Mouse (Mus musculus) neural tube, embryonic 10.5 days (tissue): Measurements from ENCODE around the gene Mpzl3.

Experiments used
- DNase-seq: peaks from one replicate; pipeline ENCODE4 v3.0.0-alpha.2; 2017; ENCODE audit warnings: low spot score; ENCODE audit errors: extremely low spot score

Mpzl3 gene

GRCm38 (mm10) chr9:45042056-45042720 is 12.8 kb upstream of the Mpzl3 start:
- no peak for DNase-seq

GRCm38 (mm10) chr9:45042947-45043346 is 12.0 kb upstream of the Mpzl3 start:
- peak; percentile 37 for DNase-seq

- no peak for DNase-seq
Observed at GRCm38 (mm10) chr9:45046973-45047372, 8.0 kb upstream of the Mpzl3 start.

- no peak for DNase-seq
Observed at GRCm38 (mm10) chr9:45048511-45048910, 6.5 kb upstream of the Mpzl3 start.

- DNase-seq = no peak
Observed at GRCm38 (mm10) chr9:45049731-45050130, 5.3 kb upstream of the Mpzl3 start.

GRCm38 (mm10) chr9:45050301-45050700 is 4.7 kb upstream of the Mpzl3 start:
- no peak for DNase-seq

GRCm38 (mm10) chr9:45058304-45058940 is 3.4 kb downstream of the Mpzl3 start:
- no peak for DNase-seq

GRCm38 (mm10) chr9:45060151-45060550 is 5.2 kb downstream of the Mpzl3 start:
- no peak for DNase-seq

GRCm38 (mm10) chr9:45062677-45063076 is 7.7 kb downstream of the Mpzl3 start:
- DNase-seq = no peak

GRCm38 (mm10) chr9:45064421-45064820 is 9.4 kb downstream of the Mpzl3 start:
- no peak for DNase-seq

- DNase-seq = no peak
Observed at GRCm38 (mm10) chr9:45066735-45067134, 11.7 kb downstream of the Mpzl3 start.

- DNase-seq = no peak
Observed at GRCm38 (mm10) chr9:45071800-45072199, 16.8 kb downstream of the Mpzl3 start.

- DNase-seq = no peak
Observed at GRCm38 (mm10) chr9:45077859-45078258, 22.9 kb downstream of the Mpzl3 start.

GRCm38 (mm10) chr9:45079011-45079410 is 24.0 kb downstream of the Mpzl3 start, which contains the start of gene Jaml:
Gene Jaml, plus strand, starts transcription at chr9:45079183.
- no peak for DNase-seq

- no peak for DNase-seq
Observed at GRCm38 (mm10) chr9:45083132-45083531, 28.1 kb downstream of the Mpzl3 start.

- DNase-seq = no peak
Observed at GRCm38 (mm10) chr9:45084556-45084955, 29.6 kb downstream of the Mpzl3 start.

- DNase-seq = no peak
Observed at GRCm38 (mm10) chr9:45085741-45086690, 31.0 kb downstream of the Mpzl3 start.

GRCm38 (mm10) chr9:45088040-45088439 is 33.1 kb downstream of the Mpzl3 start:
- no peak for DNase-seq

- no peak for DNase-seq
Observed at GRCm38 (mm10) chr9:45090811-45091210, 35.8 kb downstream of the Mpzl3 start.

- DNase-seq = no peak
Observed at GRCm38 (mm10) chr9:45092641-45093040, 37.7 kb downstream of the Mpzl3 start.

GRCm38 (mm10) chr9:45095149-45095937 is 40.4 kb downstream of the Mpzl3 start:
- no peak for DNase-seq
